Mouse (Mus musculus) neural tube, embryonic 11.5 days (tissue): ENCODE data around the gene Stip1. TPM values are rescaled to one million over a fixed set of nuclear protein-coding genes. Genes with fewer than 3 reads are reported as not detected.

Experiments
- ATAC-seq: fragments of 200-750 bp; cut with Nextera tagmentation; 2 replicates; pipeline ENCODE4 v1.8.0; 2017; ENCODE audit warnings: moderate number of reproducible peaks, mild to moderate bottlenecking, moderate TSS enrichment, moderate library complexity; ENCODE audit not compliant: insufficient read depth, low FRiP score, low TSS enrichment
- DNase-seq: peaks from one replicate; pipeline ENCODE4 v3.0.0-alpha.2; 2015; ENCODE audit warnings: low spot score
- H3K27ac ChIP-seq: fragments of 300-500 bp; sonication (generic); 2 replicates; pipeline ENCODE4 v1.5.1; 2014; ENCODE audit warnings: low read depth, mild to moderate bottlenecking, low read length
- H3K27me3 ChIP-seq: fragments of 300-500 bp; sonication (generic); 2 replicates; pipeline ENCODE4 v1.6.1; 2014; ENCODE audit warnings: mild to moderate bottlenecking, low read length, mixed read lengths; ENCODE audit not compliant: control insufficient read depth, insufficient read depth
- H3K36me3 ChIP-seq: fragments of 300-500 bp; sonication (generic); 2 replicates; pipeline ENCODE4 v1.6.1; 2014; ENCODE audit warnings: mild to moderate bottlenecking, low read length, moderate library complexity, mixed read lengths; ENCODE audit not compliant: control insufficient read depth, insufficient read depth
- H3K4me1 ChIP-seq: fragments of 300-500 bp; sonication (generic); 2 replicates; pipeline ENCODE4 v1.6.1; 2014; ENCODE audit warnings: low read length, mixed read lengths; ENCODE audit not compliant: control insufficient read depth, insufficient read depth
- H3K4me2 ChIP-seq: fragments of 300-500 bp; sonication (generic); 2 replicates; pipeline ENCODE4 v1.6.1; 2014; ENCODE audit warnings: low read depth, mild to moderate bottlenecking, moderate library complexity
- H3K4me3 ChIP-seq: fragments of 300-500 bp; sonication (generic); 2 replicates; pipeline ENCODE4 v1.5.1; 2014; ENCODE audit warnings: low read depth, low read length
- H3K9ac ChIP-seq: fragments of 300-500 bp; sonication (generic); 2 replicates; pipeline ENCODE4 v1.6.1; 2014; ENCODE audit warnings: mild to moderate bottlenecking, low read length
- H3K9me3 ChIP-seq: fragments of 300-500 bp; sonication (generic); 2 replicates; pipeline ENCODE4 v1.6.1; 2016; ENCODE audit warnings: low read length; ENCODE audit not compliant: control insufficient read depth
- WGBS: fragments of 180-500 bp; shearing (Covaris S2); extraction: QIAGEN DNeasy Blood & Tissue Kit; methylation state at CpG from one replicate; pipeline ENCODE4 v1.1.7; 2014; 5-methylcytosine and 5-hydroxymethylcytosine counted together
- polyA plus RNA-seq: library from polyadenylated mRNA; unstranded; fragments of >200 nt; fragmentation: Nextera tagmentation; extraction: Ambion mirVana; gene quantifications from 2 replicates; pipeline ENCODE4 v1.2.1, GENCODE M21; 2014

Stip1 gene
- 423 and 425 TPM in 2 replicates for polyA plus RNA-seq

DNA sequence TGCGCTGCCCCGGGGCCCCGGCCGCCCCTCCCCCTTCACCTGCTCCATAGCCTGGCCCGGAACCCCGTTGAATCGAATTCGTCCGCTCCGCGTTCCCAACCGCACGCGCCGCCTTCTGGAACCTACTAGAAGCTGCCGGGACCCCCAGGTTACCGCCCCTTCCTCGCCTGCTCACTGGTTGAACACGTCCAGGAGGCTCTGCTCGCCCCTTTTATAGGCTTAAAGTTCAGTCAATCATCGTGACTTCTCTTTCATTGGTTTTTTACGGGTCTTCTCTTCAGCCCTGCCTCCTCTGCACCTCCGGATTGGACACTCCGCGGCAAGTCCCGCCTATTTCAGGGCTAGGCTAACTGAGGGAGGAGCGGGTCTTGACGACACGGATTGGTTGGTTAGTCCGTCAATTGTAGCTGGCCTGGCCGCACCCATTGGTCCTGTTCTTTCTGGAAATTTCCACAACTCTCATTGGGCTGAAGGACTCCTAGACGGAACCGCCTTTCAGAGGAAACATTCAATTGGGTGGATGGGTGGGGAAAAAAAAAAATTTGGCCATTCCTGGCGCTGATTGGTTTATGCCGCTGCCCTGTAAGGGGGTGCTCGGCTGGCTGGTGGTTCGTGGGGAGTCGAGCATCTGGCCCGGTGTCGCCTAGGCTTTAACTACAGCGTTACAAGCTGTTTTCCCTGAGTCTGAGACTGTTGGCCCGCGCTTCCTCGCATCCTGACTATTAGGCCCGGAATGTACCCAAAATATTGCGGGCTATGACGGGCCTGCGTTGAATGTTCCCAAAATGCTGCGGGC lies at the start of gene Stip1:
Gene Stip1 (minus strand): TSS at position 127 of the 796 bp plus-strand sequence.
- peak within 1 kb of the TSS; percentile 91 for H3K4me2 ChIP-seq
- H3K4me3 ChIP-seq = peak within 1 kb of the TSS; percentile 89
- peaks cover 17% of the 10 kb centered on the region for H3K4me1 ChIP-seq
- H3K27ac ChIP-seq = peak within 1 kb of the TSS; percentile 89
- no peaks in the 10 kb centered on the region for H3K9me3 ChIP-seq
- peak; percentile 99 for ATAC-seq
- DNase-seq = peak; percentile 98
- H3K9ac ChIP-seq = peak within 1 kb of the TSS; percentile 96
- no peaks in the 10 kb centered on the region for H3K27me3 ChIP-seq
- peaks cover 6% of the 10 kb centered on the region for H3K36me3 ChIP-seq
- under 1% methylated on average over 49 of the region's 49 CpGs for WGBS

DNA sequence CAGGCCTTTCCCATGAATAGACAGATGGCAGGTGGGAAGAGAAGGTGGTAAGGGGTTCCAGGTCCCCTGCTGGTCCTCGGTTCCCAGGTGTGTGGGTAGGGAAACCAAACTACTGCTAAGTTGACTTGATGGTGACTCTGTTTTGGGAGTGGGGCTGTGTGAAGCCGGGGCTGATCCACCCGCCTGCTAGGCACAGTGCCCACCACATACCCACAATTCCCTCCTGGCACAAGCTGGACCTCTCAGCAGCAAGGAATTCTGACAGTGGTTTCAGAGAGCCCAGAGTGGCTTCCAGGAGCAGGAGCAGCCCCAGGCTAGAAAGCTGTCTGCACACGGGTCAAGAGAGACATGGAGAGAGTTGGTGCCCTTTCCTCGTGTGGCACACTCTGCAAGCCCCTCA lies 49.3 kb upstream of the Stip1 start:
- no peaks in the 10 kb centered on the region for H3K36me3 ChIP-seq
- no peaks in the 10 kb centered on the region for H3K9me3 ChIP-seq
- H3K4me3 ChIP-seq = no peak overlapping the region
- H3K27ac ChIP-seq = no peak overlapping the region
- DNase-seq (no peak), ATAC-seq (no peak)
- WGBS = 75% methylated on average over 5 of the region's 5 CpGs
- peaks cover 15% of the 10 kb centered on the region for H3K27me3 ChIP-seq
- H3K4me1 ChIP-seq = peaks cover 28% of the 10 kb centered on the region
- H3K9ac ChIP-seq = no peak overlapping the region
- no peak overlapping the region for H3K4me2 ChIP-seq

DNA sequence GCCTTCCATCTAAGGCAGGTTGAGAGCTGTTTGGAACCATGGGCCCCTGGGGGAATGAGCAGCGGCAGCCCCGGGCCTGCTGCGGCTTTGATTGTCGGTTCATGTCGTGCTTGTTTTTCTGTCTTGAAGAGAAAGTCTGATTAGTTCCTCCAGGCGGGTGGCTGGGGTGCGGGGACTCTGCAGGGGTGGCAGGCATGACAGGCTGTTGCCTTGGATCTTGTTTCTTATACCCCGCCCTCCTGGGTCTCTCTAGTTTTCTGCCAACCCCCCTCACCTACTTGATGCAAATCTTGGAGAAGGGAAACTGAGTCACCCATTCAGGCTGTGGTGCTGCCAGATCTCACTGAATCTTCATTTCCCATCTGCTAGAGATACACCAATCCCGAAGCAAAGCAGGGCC lies 48.8 kb upstream of the Stip1 start:
- Histone ChIP-seq H3K4me3 (no peak overlapping the region), H3K4me1 (peaks cover 33% of the 10 kb centered on the region), H3K4me2 (no peak overlapping the region), H3K27ac (no peak overlapping the region), H3K36me3 (no peaks in the 10 kb centered on the region), H3K9me3 (no peaks in the 10 kb centered on the region), H3K27me3 (peaks cover 18% of the 10 kb centered on the region), H3K9ac (no peak overlapping the region)
- DNase-seq (no peak), ATAC-seq (no peak)
- 16% methylated on average over 9 of the region's 9 CpGs for WGBS

DNA sequence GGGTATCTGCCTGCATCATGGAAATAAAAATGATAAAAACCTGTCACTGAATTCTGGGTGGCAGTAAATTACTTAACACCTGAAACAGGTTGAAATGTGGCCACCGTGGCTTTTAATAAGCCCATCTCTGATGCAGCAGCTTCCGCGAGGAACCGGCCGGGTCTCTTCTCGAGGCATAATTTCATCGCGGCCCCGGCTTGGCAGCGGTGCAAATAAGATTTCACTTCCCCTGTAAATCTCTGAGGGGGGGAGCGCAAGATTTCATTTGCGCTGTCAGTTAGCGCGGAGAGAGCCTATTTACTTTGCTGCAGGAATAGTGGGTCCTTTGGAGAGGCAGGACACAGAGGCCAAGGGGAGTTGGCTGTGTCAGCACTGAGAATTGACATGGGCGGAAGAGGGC lies 45.0 kb upstream of the Stip1 start:
- WGBS = 80% methylated on average over 15 of the region's 15 CpGs
- peaks cover 17% of the 10 kb centered on the region; the same call in 1 of the 2 replicates for H3K4me1 ChIP-seq
- no peak for ATAC-seq
- no peak overlapping the region for H3K4me3 ChIP-seq
- H3K9ac ChIP-seq = no peak overlapping the region
- H3K9me3 ChIP-seq = no peaks in the 10 kb centered on the region
- no peaks in the 10 kb centered on the region for H3K36me3 ChIP-seq
- H3K4me2 ChIP-seq = no peak overlapping the region
- DNase-seq = no peak
- no peak overlapping the region for H3K27ac ChIP-seq
- H3K27me3 ChIP-seq = peaks cover 21% of the 10 kb centered on the region

DNA sequence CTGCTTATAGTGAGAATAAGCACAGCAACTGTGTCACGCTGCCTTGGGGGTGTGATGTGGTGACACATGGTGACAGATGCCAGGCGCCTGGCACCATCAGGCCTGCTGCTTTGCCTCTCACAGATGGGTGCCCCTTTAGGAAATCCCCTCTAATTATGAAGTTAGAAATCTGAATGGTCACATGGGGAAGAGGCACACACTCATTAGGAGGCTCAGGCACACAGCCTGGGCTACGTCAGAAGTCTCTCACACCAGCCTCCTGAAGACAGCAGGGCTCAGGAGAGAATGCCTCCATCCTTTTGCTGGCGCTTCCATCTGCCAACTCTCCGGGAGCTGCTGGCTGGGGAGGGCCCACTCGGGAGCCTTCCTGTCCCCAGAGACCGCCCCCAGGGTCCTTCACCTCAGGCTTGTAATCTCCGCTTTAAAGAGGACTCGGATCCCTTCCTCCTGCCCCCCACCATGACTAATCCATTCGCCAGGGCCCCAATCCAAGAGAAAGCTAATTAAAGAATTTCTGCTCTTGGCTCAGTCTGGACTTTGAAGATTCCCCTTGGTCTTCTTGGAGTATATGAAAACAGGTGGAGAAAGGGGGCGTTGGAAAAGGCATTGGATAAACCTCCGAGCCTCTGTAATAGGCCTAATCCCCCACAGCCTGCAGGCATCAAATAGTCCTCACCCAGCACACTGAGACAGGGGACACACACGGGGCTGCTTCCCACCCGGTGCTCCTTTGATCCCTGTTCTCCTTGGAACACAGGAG lies 43.4 kb upstream of the Stip1 start:
- Histone ChIP-seq H3K9me3 (no peaks in the 10 kb centered on the region), H3K4me1 (peaks cover 18% of the 10 kb centered on the region), H3K27me3 (peaks cover 19% of the 10 kb centered on the region), H3K36me3 (no peaks in the 10 kb centered on the region), H3K4me2 (no peak overlapping the region; the same call in 1 of the 2 replicates), H3K9ac (peak overlapping the region; percentile 10; the same call in 1 of the 2 replicates), H3K4me3 (no peak overlapping the region), H3K27ac (no peak overlapping the region)
- 34% methylated on average over 14 of the region's 14 CpGs for WGBS
- no peak for DNase-seq
- 0 out of 2 replicates have a peak, but pooled peaks have one; percentile 13 for ATAC-seq

DNA sequence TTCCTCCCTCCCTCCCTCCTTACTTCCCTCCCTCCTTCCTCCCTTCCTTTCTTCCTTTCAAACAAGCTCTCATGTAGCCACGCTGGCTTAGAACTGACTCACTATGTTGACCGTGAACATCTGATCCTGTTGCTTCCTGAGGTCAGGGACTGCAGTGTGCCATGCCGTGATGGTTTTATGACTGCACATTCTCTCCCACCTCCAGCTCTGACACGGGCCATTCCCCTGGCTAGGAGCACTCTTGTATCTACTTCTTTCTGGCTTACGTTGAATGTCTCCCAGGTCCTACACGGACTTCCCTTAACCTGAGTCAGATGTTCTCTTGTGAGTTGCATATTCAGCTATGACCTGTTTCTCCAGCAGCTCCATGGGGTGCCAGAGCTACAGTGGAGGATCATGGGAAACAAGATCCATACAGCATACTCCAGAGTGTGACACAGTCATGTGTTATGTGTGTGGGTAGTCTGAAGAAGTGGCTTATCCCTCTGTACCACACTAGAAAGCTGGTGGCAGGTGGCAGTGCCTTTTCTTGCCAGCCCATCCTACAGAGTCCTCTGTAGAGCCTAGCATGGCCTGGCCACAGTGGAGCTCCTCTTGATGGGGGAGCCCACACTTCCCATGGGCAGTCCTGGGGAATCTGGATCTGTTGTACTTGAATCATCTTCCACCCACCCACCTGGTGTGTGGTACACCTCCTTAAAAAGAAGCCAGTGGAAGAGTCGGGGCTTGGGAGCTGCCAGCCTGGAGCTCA lies 41.9 kb upstream of the Stip1 start:
- Histone ChIP-seq H3K9ac (no peak overlapping the region), H3K4me3 (no peak overlapping the region), H3K36me3 (no peaks in the 10 kb centered on the region), H3K4me2 (no peak overlapping the region), H3K4me1 (peaks cover 14% of the 10 kb centered on the region), H3K27me3 (peaks cover 17% of the 10 kb centered on the region; the same call in 1 of the 2 replicates), H3K27ac (no peak overlapping the region), H3K9me3 (no peaks in the 10 kb centered on the region)
- DNase-seq (no peak), ATAC-seq (no peak)
- WGBS = 60% methylated on average over 7 of the region's 7 CpGs

DNA sequence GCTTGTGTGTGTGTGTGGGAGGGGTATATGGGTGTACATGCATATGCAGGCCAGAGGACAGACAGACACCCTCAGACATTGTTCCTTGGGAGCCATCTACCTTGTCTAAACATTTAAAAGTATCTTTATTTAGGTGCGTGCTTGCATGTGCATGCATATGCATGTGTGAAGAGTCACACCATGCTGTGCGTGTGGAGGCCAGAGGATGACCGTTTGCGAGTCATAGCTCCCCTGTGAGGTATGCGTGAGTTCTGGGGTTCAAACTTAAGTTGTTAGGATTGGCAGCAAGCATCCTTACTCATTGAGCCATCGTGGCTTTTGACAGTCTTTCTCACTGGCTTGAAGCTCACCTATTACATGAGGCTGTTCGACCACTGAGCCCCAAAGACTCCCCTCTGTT lies 38.5 kb upstream of the Stip1 start:
- ATAC-seq = no peak
- H3K27me3 ChIP-seq = peaks cover 17% of the 10 kb centered on the region; the same call in 1 of the 2 replicates
- H3K9me3 ChIP-seq = no peaks in the 10 kb centered on the region
- no peak overlapping the region for H3K9ac ChIP-seq
- H3K4me3 ChIP-seq = no peak overlapping the region
- no peak overlapping the region for H3K4me2 ChIP-seq
- H3K4me1 ChIP-seq = peaks cover 12% of the 10 kb centered on the region
- DNase-seq = no peak
- H3K27ac ChIP-seq = no peak overlapping the region
- H3K36me3 ChIP-seq = no peaks in the 10 kb centered on the region
- 87% methylated on average over 7 of the region's 7 CpGs for WGBS

DNA sequence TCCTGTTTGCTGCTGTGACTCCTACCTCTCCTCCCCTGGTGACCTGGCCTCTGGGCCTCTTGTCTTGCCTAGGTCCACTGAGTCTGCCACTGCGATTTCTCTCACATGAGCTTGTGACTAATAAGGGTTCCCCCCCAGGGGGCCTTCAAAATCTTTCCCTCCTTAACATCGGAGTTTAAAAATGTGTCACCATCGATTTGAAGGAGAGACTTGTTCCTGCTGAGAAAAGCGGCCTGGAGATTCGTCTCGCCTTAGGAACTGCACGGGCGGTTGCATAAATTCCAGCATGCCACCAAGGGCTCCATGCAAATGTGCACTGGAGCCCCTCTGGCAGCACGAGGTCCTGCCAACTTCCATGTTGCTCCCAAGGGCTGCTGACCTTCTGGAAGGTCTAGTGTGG lies 37.9 kb upstream of the Stip1 start:
- Histone ChIP-seq H3K4me1 (peaks cover 9% of the 10 kb centered on the region; the same call in 1 of the 2 replicates), H3K27me3 (peaks cover 21% of the 10 kb centered on the region), H3K9ac (no peak overlapping the region), H3K36me3 (no peaks in the 10 kb centered on the region), H3K4me3 (no peak overlapping the region), H3K4me2 (no peak overlapping the region), H3K9me3 (no peaks in the 10 kb centered on the region), H3K27ac (no peak overlapping the region)
- peak; percentile 13 for DNase-seq
- no peak for ATAC-seq
- WGBS = 54% methylated on average over 9 of the region's 9 CpGs
